Comparison of ENCODE assay signal across 9 mouse cellular contexts in the genomic region with DNA sequence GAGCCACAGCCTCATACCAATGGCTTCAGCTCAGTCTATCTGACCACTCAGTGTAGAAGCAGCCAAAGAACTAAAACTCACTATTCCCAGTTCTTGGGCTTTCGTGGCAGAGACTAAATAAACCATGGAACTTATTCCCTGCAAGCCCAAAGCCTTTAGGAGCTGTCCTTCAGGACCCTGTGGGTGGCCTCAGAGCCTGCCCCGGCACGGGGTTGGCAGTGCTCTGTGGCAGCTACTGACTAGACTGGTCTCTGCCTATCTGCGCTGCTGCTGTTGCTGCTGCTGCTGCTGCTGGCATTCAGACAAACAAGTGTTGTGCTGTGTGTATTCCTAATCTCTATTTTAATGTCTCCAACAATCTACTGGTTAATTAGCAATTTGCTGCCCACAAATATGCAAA. TPM values are rescaled to one million over a fixed set of nuclear protein-coding genes. Genes with fewer than 3 reads are reported as not detected.
DNase-seq lines count a peak whose midpoint lies in the region; ATAC-seq lines count a peak whose summit lies in the region.
"Had no signal": no experiment of that assay in that cellular context is flagged by ENCODE, and none has a peak within 500 bp of the region (broad histone marks: within the 10 kb centered on the region; RNA-seq: fewer than 3 reads in every experiment).

No protein-coding gene starts in this region.

- WGBS in limb, embryonic 11.5 days: 21% methylated on average over 4 of the region's 4 CpGs

- peaks cover 12% of the 10 kb centered on the region; the same call in 1 of the 2 replicates for H3K4me1 ChIP-seq in limb, embryonic 11.5 days (ENCODE audit: control insufficient read depth, insufficient read depth, low read length)

- no peak for ATAC-seq in limb, embryonic 11.5 days (ENCODE audit: insufficient number of reproducible peaks, low FRiP score, low TSS enrichment, low read depth)

- H3K9ac ChIP-seq in limb, embryonic 11.5 days (ENCODE audit: low read length): no peak overlapping the region
- H3K9ac ChIP-seq: limb, embryonic 12.5 days had no signal

- H3K27me3 ChIP-seq in limb, embryonic 11.5 days (ENCODE audit: control insufficient read depth, insufficient read depth, low read length): no peaks in the 10 kb centered on the region

- H3K36me3 ChIP-seq in limb, embryonic 11.5 days (ENCODE audit: control insufficient read depth, insufficient read depth, low read length): no peaks in the 10 kb centered on the region
- H3K36me3 ChIP-seq: limb, embryonic 12.5 days had no signal

- no peaks in the 10 kb centered on the region for H3K9me3 ChIP-seq in limb, embryonic 11.5 days (ENCODE audit: control insufficient read depth, low read length)
- H3K9me3 ChIP-seq: limb, embryonic 12.5 days had no signal

- no peak overlapping the region for H3K27ac ChIP-seq in limb, embryonic 11.5 days (replicated peaks; ENCODE audit: low read depth, low read length)
- H3K27ac ChIP-seq: limb, embryonic 12.5 days had no signal

- no peak overlapping the region for H3K4me3 ChIP-seq in limb, embryonic 11.5 days (ENCODE audit: low read depth, low read length)
- H3K4me3 ChIP-seq: limb, embryonic 12.5 days had no signal

- no peak overlapping the region for H3K4me2 ChIP-seq in limb, embryonic 11.5 days (ENCODE audit: low read depth, severe bottlenecking)
- H3K4me2 ChIP-seq: limb, embryonic 12.5 days had no signal

- peak; percentile 76 for DNase-seq in adrenal gland, postnatal 14 days
- no peak for DNase-seq in adrenal gland, postnatal 4 days (ENCODE audit: low spot score in 2 of 2)
- peak; percentile 8 for DNase-seq in urinary bladder, postnatal 14 days (ENCODE audit: low spot score)
- no peak for DNase-seq in urinary bladder, adult 18-20 months (ENCODE audit: low spot score in 2 of 2)
- peak; percentile 77 for DNase-seq in limb, embryonic 11.5 days (ENCODE audit: low spot score)
- DNase-seq in testis, postnatal 14 days (ENCODE audit: low spot score): peak; percentile 22
- no peak for DNase-seq in thymus, postnatal 36 days
- DNase-seq in thymus, postnatal 0 days (ENCODE audit: low spot score): no peak

RNA-seq across cellular contexts. Expression of a gene that starts 1.1 kb away (rescaled TPM):
- total RNA-seq in adrenal gland, postnatal 14 days (2021): 0.53 and 0.63 TPM in 2 replicates
- total RNA-seq in adrenal gland, postnatal 4 days (2021): under 1 TPM; 0.62 to 0.87 TPM
- 0.04 and 0.07 TPM in 2 replicates for polyA plus RNA-seq in limb, embryonic 11.5 days (2014; fragmentation: Nextera tagmentation; extraction: Ambion mirVana)
- not detected in 2 replicates for polyA plus RNA-seq in thymus, postnatal 0 days (2015; fragmentation: Nextera tagmentation; extraction: Ambion mirVana)

Comparison
In these comparisons a context has a peak if more than half of its experiments do, and no peak if none do; other contexts are left out.
1. DNase-seq: peak in adrenal gland, postnatal 14 days (single experiment), urinary bladder, postnatal 14 days (single experiment), limb, embryonic 11.5 days (single experiment) and testis, postnatal 14 days (single experiment); none in adrenal gland, postnatal 4 days (0 of 2), urinary bladder, adult 18-20 months (0 of 2), thymus, postnatal 36 days (0 of 2) and thymus, postnatal 0 days (single experiment).